11 mouse cellular contexts compared by ENCODE assay signal in genomic region chr4:141159093-141159492, GRCm38 (mm10). TPM values are rescaled to one million over a fixed set of nuclear protein-coding genes. Genes with fewer than 3 reads are reported as not detected.
A peak's percentile ranks its signal among the peaks of the same experiment; 100 is the strongest.
DNase-seq lines count a peak whose midpoint lies in the region; ATAC-seq and TF ChIP-seq lines count a peak whose summit lies in the region.
"Had no signal": no experiment of that assay in that cellular context is flagged by ENCODE, and none has a peak within 500 bp of the region (broad histone marks: within the 10 kb centered on the region; RNA-seq: fewer than 3 reads in every experiment).

No protein-coding gene starts in this region.

- DNase-seq in limb, embryonic 10.5 days (ENCODE audit: low spot score): no peak
- DNase-seq in intestine, embryonic 14.5 days (ENCODE audit: low spot score): no peak
- no peak for DNase-seq in cerebellum, postnatal 10 days
- no peak for DNase-seq in MN1 (ENCODE audit: low spot score)
- DNase-seq in forebrain, embryonic 10.5 days (ENCODE audit: extremely low spot score, low spot score): no peak
- DNase-seq: cerebellum, postnatal 36 days; lung, postnatal 36 days had no signal

- H3K4me3 ChIP-seq in limb, embryonic 12.5 days (replicated peaks): no peak overlapping the region
- H3K4me3 ChIP-seq in limb, embryonic 10.5 days: no peak overlapping the region
- H3K4me3 ChIP-seq in bone marrow macrophage, adult 2 months (ENCODE audit: insufficient read depth, low read length): no peak overlapping the region
- no peak overlapping the region for H3K4me3 ChIP-seq in intestine, embryonic 14.5 days (ENCODE audit: low read depth, low read length)
- peak overlapping the region; percentile 37; the same call in 1 of the 2 replicates for H3K4me3 ChIP-seq in small intestine, adult 2 months (ENCODE audit: low read depth, low read length)
- H3K4me3 ChIP-seq in forebrain, embryonic 10.5 days: no peak overlapping the region
- H3K4me3 ChIP-seq: left cerebral cortex, adult 2 months had no signal

- H3K27ac ChIP-seq in limb, embryonic 12.5 days: peak overlapping the region; percentile 62; the same call in 1 of the 2 replicates
- no peak overlapping the region for H3K27ac ChIP-seq in limb, embryonic 10.5 days
- peak overlapping the region; percentile 83 for H3K27ac ChIP-seq in bone marrow macrophage, adult 2 months (ENCODE audit: insufficient read depth, low read depth, low read length)
- 0 out of 2 replicates have a peak overlapping the region, but pooled peaks have one; percentile 45 for H3K27ac ChIP-seq in intestine, embryonic 14.5 days (ENCODE audit: low read depth)
- H3K27ac ChIP-seq in small intestine, adult 2 months (ENCODE audit: insufficient read depth, low read depth, low read length): peak overlapping the region; percentile 96
- H3K27ac ChIP-seq in forebrain, embryonic 10.5 days: no peak overlapping the region
- H3K27ac ChIP-seq: left cerebral cortex, adult 2 months had no signal

- no peak for ATAC-seq in limb, embryonic 12.5 days (ENCODE audit: insufficient number of reproducible peaks, insufficient read depth, low FRiP score, low TSS enrichment, low read depth)
- peak; percentile 45; the same call in 1 of the 2 replicates for ATAC-seq in intestine, embryonic 14.5 days (replicated peaks; ENCODE audit: low FRiP score, low TSS enrichment, low read depth)

- peaks cover 16% of the 10 kb centered on the region for H3K36me3 ChIP-seq in limb, embryonic 12.5 days
- H3K36me3 ChIP-seq in limb, embryonic 10.5 days: peaks cover 28% of the 10 kb centered on the region
- no peaks in the 10 kb centered on the region for H3K36me3 ChIP-seq in intestine, embryonic 14.5 days (ENCODE audit: control insufficient read depth, insufficient read depth, low read length)
- no peaks in the 10 kb centered on the region for H3K36me3 ChIP-seq in small intestine, adult 2 months (ENCODE audit: control insufficient read depth, insufficient read depth, low read length)
- H3K36me3 ChIP-seq in forebrain, embryonic 10.5 days (replicated peaks): peaks cover 35% of the 10 kb centered on the region

- WGBS in limb, embryonic 12.5 days: 41% methylated on average over 11 of the region's 11 CpGs
- 50% methylated on average over 11 of the region's 11 CpGs for WGBS in limb, embryonic 10.5 days
- WGBS in intestine, embryonic 14.5 days: 40% methylated on average over 11 of the region's 11 CpGs
- 17% methylated on average over 11 of the region's 11 CpGs for WGBS in small intestine, adult 2 months
- WGBS in forebrain, embryonic 10.5 days: 73% methylated on average over 11 of the region's 11 CpGs

- H3K27me3 ChIP-seq in limb, embryonic 12.5 days: no peaks in the 10 kb centered on the region
- no peaks in the 10 kb centered on the region for H3K27me3 ChIP-seq in limb, embryonic 10.5 days (ENCODE audit: low read depth, poor library complexity, severe bottlenecking)
- H3K27me3 ChIP-seq in intestine, embryonic 14.5 days (replicated peaks; ENCODE audit: control insufficient read depth, insufficient read depth, low read length): no peaks in the 10 kb centered on the region
- H3K27me3 ChIP-seq in small intestine, adult 2 months (ENCODE audit: control insufficient read depth, insufficient read depth, low read length): no peaks in the 10 kb centered on the region
- no peaks in the 10 kb centered on the region for H3K27me3 ChIP-seq in forebrain, embryonic 10.5 days (ENCODE audit: poor library complexity, severe bottlenecking)

- H3K4me1 ChIP-seq in limb, embryonic 12.5 days (replicated peaks): peaks cover 13% of the 10 kb centered on the region
- H3K4me1 ChIP-seq in limb, embryonic 10.5 days: peaks cover 15% of the 10 kb centered on the region
- peaks cover 86% of the 10 kb centered on the region for H3K4me1 ChIP-seq in bone marrow macrophage, adult 2 months (ENCODE audit: control insufficient read depth, insufficient read depth, low read length)
- H3K4me1 ChIP-seq in intestine, embryonic 14.5 days (replicated peaks; ENCODE audit: control insufficient read depth, insufficient read depth, low read length): peaks cover 17% of the 10 kb centered on the region
- peaks cover 32% of the 10 kb centered on the region for H3K4me1 ChIP-seq in small intestine, adult 2 months (ENCODE audit: control insufficient read depth, insufficient read depth, insufficient read length, low read length)
- peaks cover 29% of the 10 kb centered on the region for H3K4me1 ChIP-seq in forebrain, embryonic 10.5 days

- no peak overlapping the region for H3K9ac ChIP-seq in limb, embryonic 12.5 days (replicated peaks)
- no peak overlapping the region for H3K9ac ChIP-seq in intestine, embryonic 14.5 days (ENCODE audit: low read length)

- no peaks in the 10 kb centered on the region for H3K9me3 ChIP-seq in limb, embryonic 12.5 days
- no peaks in the 10 kb centered on the region for H3K9me3 ChIP-seq in limb, embryonic 10.5 days (replicated peaks)
- no peaks in the 10 kb centered on the region for H3K9me3 ChIP-seq in intestine, embryonic 14.5 days (ENCODE audit: control insufficient read depth, low read length)
- peaks cover 4% of the 10 kb centered on the region; the same call in 1 of the 2 replicates for H3K9me3 ChIP-seq in forebrain, embryonic 10.5 days

- no peak for TF ChIP-seq POLR2A in bone marrow macrophage, adult 2 months (IDR thresholded peaks at IDR 0.05; ENCODE audit: borderline replicate concordance, low read depth, low read length)
- TF ChIP-seq POLR2A in small intestine, adult 2 months (IDR thresholded peaks at IDR 0.05; ENCODE audit: low read depth, low read length): no peak

- TF ChIP-seq CTCF in bone marrow macrophage, adult 2 months (IDR thresholded peaks at IDR 0.05; ENCODE audit: low read depth, low read length): no peak
- TF ChIP-seq CTCF in small intestine, adult 2 months (IDR thresholded peaks at IDR 0.05; ENCODE audit: extremely low read depth, insufficient read length, insufficient replicate concordance, low read depth, low read length): peak; percentile 18; the same call in 1 of the 2 replicates

- no peak overlapping the region for H3K4me2 ChIP-seq in limb, embryonic 12.5 days
- no peak overlapping the region for H3K4me2 ChIP-seq in intestine, embryonic 14.5 days (ENCODE audit: low read length)

RNA-seq across cellular contexts. Expression of gene Fbxo42, which starts 11.4 kb away (rescaled TPM):
- polyA plus RNA-seq in limb, embryonic 12.5 days (2016; fragmentation: Nextera tagmentation; extraction: Ambion mirVana): 31.2 and 32.0 TPM in 2 replicates
- 27.1 and 32.2 TPM in 2 replicates for polyA plus RNA-seq in limb, embryonic 10.5 days (2016; fragmentation: Nextera tagmentation; extraction: Ambion mirVana)
- 22.0 and 28.2 TPM in 2 replicates for polyA plus RNA-seq in bone marrow macrophage, adult 2 months (2012; ENCODE audit: insufficient read depth, insufficient read length, missing spikeins)
- 25.9 and 26.0 TPM in 2 replicates for polyA plus RNA-seq in intestine, embryonic 14.5 days (2014; fragmentation: Nextera tagmentation; extraction: Ambion mirVana)
- 6.6 and 13.1 TPM in 2 replicates for polyA plus RNA-seq in small intestine, adult 2 months (2012; rRNA removed)
- polyA plus RNA-seq in forebrain, embryonic 10.5 days (2016; fragmentation: Nextera tagmentation; extraction: Ambion mirVana): 27.0 and 29.6 TPM in 2 replicates

RNA-seq across cellular contexts. Expression of gene Szrd1, which starts 19.5 kb away (rescaled TPM):
- polyA plus RNA-seq in limb, embryonic 12.5 days (2016; fragmentation: Nextera tagmentation; extraction: Ambion mirVana): 34.2 and 34.5 TPM in 2 replicates
- 39.0 and 40.2 TPM in 2 replicates for polyA plus RNA-seq in limb, embryonic 10.5 days (2016; fragmentation: Nextera tagmentation; extraction: Ambion mirVana)
- polyA plus RNA-seq in bone marrow macrophage, adult 2 months (2012; ENCODE audit: insufficient read depth, insufficient read length, missing spikeins): 105 and 129 TPM in 2 replicates
- polyA plus RNA-seq in intestine, embryonic 14.5 days (2014; fragmentation: Nextera tagmentation; extraction: Ambion mirVana): 33.9 and 37.0 TPM in 2 replicates
- 27.0 and 52.5 TPM in 2 replicates for polyA plus RNA-seq in small intestine, adult 2 months (2012; rRNA removed)
- polyA plus RNA-seq in forebrain, embryonic 10.5 days (2016; fragmentation: Nextera tagmentation; extraction: Ambion mirVana): 38.2 and 45.2 TPM in 2 replicates

RNA-seq across cellular contexts. Expression of gene Rsg1, which starts 54.7 kb away (rescaled TPM):
- 6.7 and 7.1 TPM in 2 replicates for polyA plus RNA-seq in limb, embryonic 12.5 days (2016; fragmentation: Nextera tagmentation; extraction: Ambion mirVana)
- polyA plus RNA-seq in limb, embryonic 10.5 days (2016; fragmentation: Nextera tagmentation; extraction: Ambion mirVana): 5.8 and 8.4 TPM in 2 replicates
- polyA plus RNA-seq in bone marrow macrophage, adult 2 months (2012; ENCODE audit: insufficient read depth, insufficient read length, missing spikeins): 0.92 and 1.9 TPM in 2 replicates
- polyA plus RNA-seq in intestine, embryonic 14.5 days (2014; fragmentation: Nextera tagmentation; extraction: Ambion mirVana): 4.6 and 4.9 TPM in 2 replicates
- 0.51 and 0.81 TPM in 2 replicates for polyA plus RNA-seq in small intestine, adult 2 months (2012; rRNA removed)
- polyA plus RNA-seq in forebrain, embryonic 10.5 days (2016; fragmentation: Nextera tagmentation; extraction: Ambion mirVana): 7.3 and 7.8 TPM in 2 replicates

Comparison
In these comparisons a context has a peak if more than half of its experiments do, and no peak if none do; other contexts are left out.
1. H3K27ac ChIP-seq: peak in limb, embryonic 12.5 days (single experiment), bone marrow macrophage, adult 2 months (single experiment), intestine, embryonic 14.5 days (single experiment) and small intestine, adult 2 months (single experiment); none in limb, embryonic 10.5 days (single experiment) and forebrain, embryonic 10.5 days (single experiment).